15 mouse cellular contexts compared by ENCODE assay signal in genomic region chr6:31933364-31933763, GRCm38 (mm10).
DNase-seq lines count a peak whose midpoint lies in the region; ATAC-seq and TF ChIP-seq lines count a peak whose summit lies in the region.
"Had no signal": no experiment of that assay in that cellular context is flagged by ENCODE, and none has a peak within 500 bp of the region (broad histone marks: within the 10 kb centered on the region; RNA-seq: fewer than 3 reads in every experiment).

No protein-coding gene starts in this region.

- no peak for TF ChIP-seq POLR2A in heart, adult 2 months (IDR thresholded peaks at IDR 0.05; ENCODE audit: insufficient read depth, low read depth, low read length)

- H3K27ac ChIP-seq in hindbrain, embryonic 11.5 days (ENCODE audit: low read depth, low read length): 0 out of 2 replicates have a peak overlapping the region, but pooled peaks have one; percentile 9
- no peak overlapping the region for H3K27ac ChIP-seq in hindbrain, embryonic 16.5 days (ENCODE audit: low read depth, low read length)
- peak overlapping the region; percentile 81 for H3K27ac ChIP-seq in neural tube, embryonic 13.5 days (replicated peaks)
- H3K27ac ChIP-seq in heart, adult 2 months: no peak overlapping the region
- H3K27ac ChIP-seq: limb, embryonic 12.5 days had no signal

- no peak for TF ChIP-seq CTCF in heart, adult 2 months (IDR thresholded peaks at IDR 0.05)

- no peak for TF ChIP-seq EP300 in heart, adult 2 months (IDR thresholded peaks at IDR 0.05; ENCODE audit: insufficient read depth, low read depth, low read length)

- no peaks in the 10 kb centered on the region for H3K27me3 ChIP-seq in hindbrain, embryonic 11.5 days (ENCODE audit: control insufficient read depth, insufficient read depth, low read length)
- no peaks in the 10 kb centered on the region for H3K27me3 ChIP-seq in hindbrain, embryonic 16.5 days (replicated peaks; ENCODE audit: control insufficient read depth, insufficient read depth, low read length)
- no peaks in the 10 kb centered on the region for H3K27me3 ChIP-seq in neural tube, embryonic 13.5 days
- no peaks in the 10 kb centered on the region; the same call in 1 of the 2 replicates for H3K27me3 ChIP-seq in heart, adult 2 months (ENCODE audit: control insufficient read depth, insufficient read depth, low read length)

- no peaks in the 10 kb centered on the region for H3K36me3 ChIP-seq in hindbrain, embryonic 11.5 days (ENCODE audit: control insufficient read depth, insufficient read depth, low read length)
- H3K36me3 ChIP-seq in hindbrain, embryonic 16.5 days (ENCODE audit: control insufficient read depth, insufficient read depth, low read length): no peaks in the 10 kb centered on the region
- H3K36me3 ChIP-seq in neural tube, embryonic 13.5 days: no peaks in the 10 kb centered on the region
- H3K36me3 ChIP-seq in heart, adult 2 months (ENCODE audit: control insufficient read depth, insufficient read depth, low read length): no peaks in the 10 kb centered on the region
- H3K36me3 ChIP-seq: limb, embryonic 12.5 days had no signal

- DNase-seq in hindbrain, embryonic 11.5 days (ENCODE audit: low spot score): peak; percentile 29
- DNase-seq in embryo, embryonic 11 days: peak; percentile 39
- peak; percentile 27 to 48 for DNase-seq in kidney, postnatal 25 days
- no peak for DNase-seq in spleen, adult 12 weeks (ENCODE audit: low spot score)
- no peak for DNase-seq in heart, adult 2 months
- DNase-seq in frontal cortex, postnatal 10 days (ENCODE audit: low spot score in 2 of 2): no peak
- DNase-seq: B cell, adult 2 months; cerebellum, postnatal 10 days; gastrocnemius, postnatal 25 days; heart, postnatal 10 days; thymus, adult 2 months had no signal

- peaks cover 5% of the 10 kb centered on the region for H3K4me1 ChIP-seq in hindbrain, embryonic 11.5 days (replicated peaks; ENCODE audit: control insufficient read depth, insufficient read depth, low read length)
- no peaks in the 10 kb centered on the region; the same call in 1 of the 2 replicates for H3K4me1 ChIP-seq in hindbrain, embryonic 16.5 days (ENCODE audit: control insufficient read depth, insufficient read depth, low read depth, low read length)
- H3K4me1 ChIP-seq in neural tube, embryonic 13.5 days (replicated peaks): peaks cover 32% of the 10 kb centered on the region
- H3K4me1 ChIP-seq in heart, adult 2 months (ENCODE audit: control insufficient read depth, insufficient read depth, low read length): peaks cover 1% of the 10 kb centered on the region; the same call in 1 of the 2 replicates

- intact Hi-C loops in heart, adult 2 months (cut with DNase I): loop anchor here (10.0 kb wide), 1 partner anchor 251 kb away; no protein-coding TSS in a partner anchor

- no peak overlapping the region for H3K4me2 ChIP-seq in hindbrain, embryonic 11.5 days (replicated peaks; ENCODE audit: low read depth, low read length)
- no peak overlapping the region for H3K4me2 ChIP-seq in hindbrain, embryonic 16.5 days (ENCODE audit: low read length)
- no peak overlapping the region for H3K4me2 ChIP-seq in neural tube, embryonic 13.5 days
- H3K4me2 ChIP-seq: limb, embryonic 12.5 days had no signal

- 27% methylated on average over 5 of the region's 5 CpGs for WGBS in hindbrain, embryonic 11.5 days
- WGBS in hindbrain, embryonic 16.5 days: 10% methylated on average over 5 of the region's 5 CpGs
- WGBS in neural tube, embryonic 13.5 days: 27% methylated on average over 5 of the region's 5 CpGs
- 70% methylated on average over 5 of the region's 5 CpGs for WGBS in heart, adult 2 months

- no peak overlapping the region for H3K4me3 ChIP-seq in hindbrain, embryonic 11.5 days (ENCODE audit: low read depth, low read length)
- H3K4me3 ChIP-seq in hindbrain, embryonic 16.5 days (ENCODE audit: low read length): no peak overlapping the region
- H3K4me3 ChIP-seq in neural tube, embryonic 13.5 days: no peak overlapping the region
- no peak overlapping the region for H3K4me3 ChIP-seq in heart, adult 2 months
- H3K4me3 ChIP-seq: limb, embryonic 12.5 days had no signal

- no peaks in the 10 kb centered on the region for H3K9me3 ChIP-seq in hindbrain, embryonic 11.5 days (ENCODE audit: control insufficient read depth, low read length)
- H3K9me3 ChIP-seq in hindbrain, embryonic 16.5 days (ENCODE audit: control insufficient read depth, low read length): no peaks in the 10 kb centered on the region
- no peaks in the 10 kb centered on the region for H3K9me3 ChIP-seq in neural tube, embryonic 13.5 days
- H3K9me3 ChIP-seq: limb, embryonic 12.5 days had no signal

- H3K9ac ChIP-seq in hindbrain, embryonic 11.5 days (ENCODE audit: low read depth, low read length): no peak overlapping the region
- no peak overlapping the region for H3K9ac ChIP-seq in hindbrain, embryonic 16.5 days (ENCODE audit: low read depth, low read length)
- H3K9ac ChIP-seq in neural tube, embryonic 13.5 days: no peak overlapping the region
- H3K9ac ChIP-seq in heart, adult 2 months (ENCODE audit: low read depth, low read length): no peak overlapping the region
- H3K9ac ChIP-seq: limb, embryonic 12.5 days had no signal

- H3K79me2 ChIP-seq in heart, adult 2 months (replicated peaks; ENCODE audit: control insufficient read depth, insufficient read depth, low read length): no peaks in the 10 kb centered on the region

- ATAC-seq in hindbrain, embryonic 11.5 days (ENCODE audit: low FRiP score): 0 out of 2 replicates have a peak, but pooled peaks have one; percentile 44
- no peak for ATAC-seq in hindbrain, embryonic 16.5 days
- peak; percentile 37; the same call in 1 of the 2 replicates for ATAC-seq in neural tube, embryonic 13.5 days (ENCODE audit: low read depth)
- ATAC-seq: lung, postnatal 0 days had no signal

Comparison
In these comparisons a context has a peak if more than half of its experiments do, and no peak if none do; other contexts are left out.
1. H3K27ac ChIP-seq: peak in hindbrain, embryonic 11.5 days (single experiment) and neural tube, embryonic 13.5 days (single experiment); none in hindbrain, embryonic 16.5 days (single experiment) and heart, adult 2 months (single experiment).
2. DNase-seq: peak in hindbrain, embryonic 11.5 days (single experiment), embryo, embryonic 11 days (single experiment) and kidney, postnatal 25 days (2 of 2); none in spleen, adult 12 weeks (single experiment), heart, adult 2 months (0 of 2) and frontal cortex, postnatal 10 days (0 of 2).